ENCODE assay signal across 1 mouse cellular context in genomic region chr6:136495023-136495422, GRCm38 (mm10).
TF ChIP-seq lines count a peak whose summit lies in the region.

No protein-coding gene starts in this region.

TF ChIP-seq in ES-E14, 5 proteins besides CTCF, POLR2A, EP300 and RAD21 (continued from another document):
- TF ChIP-seq HCFC1 (IDR thresholded peaks at IDR 0.05; ENCODE audit: borderline replicate concordance, insufficient read depth, low read length), result no peak
